Mouse (Mus musculus): ENCODE data around the gene Lrrc45. TPM values are rescaled to one million over a fixed set of nuclear protein-coding genes. Genes with fewer than 3 reads are reported as not detected.

The Lrrc45 gene
- polyA plus RNA-seq, 1 experiment, result 33.5 TPM

- no peaks in the 10 kb centered on the region for H3K27me3 ChIP-seq (ENCODE audit: control insufficient read depth, insufficient read depth, low read length)
- WGBS, result 94% methylated on average over 1 of the region's 1 CpGs
- H3K4me3 ChIP-seq (ENCODE audit: extremely low read depth, insufficient read depth, insufficient read length), result no peak overlapping the region
- peaks cover 4% of the 10 kb centered on the region; the same call in 1 of the 2 replicates for H3K4me1 ChIP-seq (ENCODE audit: control insufficient read depth, insufficient read depth, insufficient read length)
- no peaks in the 10 kb centered on the region for H3K36me3 ChIP-seq (ENCODE audit: control insufficient read depth, insufficient read depth, low read length)
- DNase-seq (ENCODE audit: low read depth in 1 of 2, low spot score in 2 of 2), result no peak
- H3K27ac ChIP-seq (ENCODE audit: insufficient read depth, low read length), result no peak overlapping the region
- TF ChIP-seq CTCF (IDR thresholded peaks at IDR 0.05; ENCODE audit: extremely low read depth, insufficient read depth, insufficient read length, insufficient replicate concordance) (no peak), POLR2A (IDR thresholded peaks at IDR 0.05; ENCODE audit: low read depth, low read length) (no peak)
These were observed 17.7 kb downstream of the Lrrc45 start for GRCm38 (mm10) chr11:120731395-120731794.

- Histone ChIP-seq H3K36me3 (ENCODE audit: control insufficient read depth, insufficient read depth, low read length) (no peaks in the 10 kb centered on the region), H3K4me1 (ENCODE audit: control insufficient read depth, insufficient read depth, insufficient read length) (peaks cover 3% of the 10 kb centered on the region; the same call in 1 of the 2 replicates), H3K4me3 (ENCODE audit: extremely low read depth, insufficient read depth, insufficient read length) (no peak within 1 kb of the TSS), H3K27me3 (ENCODE audit: control insufficient read depth, insufficient read depth, low read length) (no peaks in the 10 kb centered on the region), H3K27ac (ENCODE audit: insufficient read depth, low read length) (no peak within 1 kb of the TSS)
- WGBS, result 86% methylated on average over 12 of the region's 12 CpGs
- no peak for DNase-seq (ENCODE audit: low read depth in 1 of 2, low spot score in 2 of 2)
- no peak for TF ChIP-seq CTCF (IDR thresholded peaks at IDR 0.05; ENCODE audit: extremely low read depth, insufficient read depth, insufficient read length, insufficient replicate concordance)
- no peak for TF ChIP-seq POLR2A (IDR thresholded peaks at IDR 0.05; ENCODE audit: low read depth, low read length)
These were observed 18.3 kb downstream of the Lrrc45 start, which contains the start of gene Cbr2 for GRCm38 (mm10) chr11:120731858-120732680. Gene Cbr2, minus strand, starts transcription at chr11:120732114.

- TF ChIP-seq POLR2A (IDR thresholded peaks at IDR 0.05; ENCODE audit: low read depth, low read length) (no peak), CTCF (IDR thresholded peaks at IDR 0.05; ENCODE audit: extremely low read depth, insufficient read depth, insufficient read length, insufficient replicate concordance) (no peak)
- 41% methylated on average over 6 of the region's 6 CpGs for WGBS
- Histone ChIP-seq H3K27ac (ENCODE audit: insufficient read depth, low read length) (no peak overlapping the region), H3K27me3 (ENCODE audit: control insufficient read depth, insufficient read depth, low read length) (no peaks in the 10 kb centered on the region), H3K4me1 (ENCODE audit: control insufficient read depth, insufficient read depth, insufficient read length) (peaks cover 3% of the 10 kb centered on the region; the same call in 1 of the 2 replicates), H3K36me3 (ENCODE audit: control insufficient read depth, insufficient read depth, low read length) (no peaks in the 10 kb centered on the region), H3K4me3 (ENCODE audit: extremely low read depth, insufficient read depth, insufficient read length) (no peak overlapping the region)
- no peak for DNase-seq (ENCODE audit: low read depth in 1 of 2, low spot score in 2 of 2)
These were observed 19.8 kb downstream of the Lrrc45 start for GRCm38 (mm10) chr11:120733521-120733920.

GRCm38 (mm10) chr11:120736424-120736823, 22.7 kb downstream of the Lrrc45 start:
- H3K36me3 ChIP-seq (ENCODE audit: control insufficient read depth, insufficient read depth, low read length), result no peaks in the 10 kb centered on the region
- no peak overlapping the region for H3K4me3 ChIP-seq (ENCODE audit: extremely low read depth, insufficient read depth, insufficient read length)
- H3K4me1 ChIP-seq (ENCODE audit: control insufficient read depth, insufficient read depth, insufficient read length), result no peaks in the 10 kb centered on the region
- H3K27me3 ChIP-seq (ENCODE audit: control insufficient read depth, insufficient read depth, low read length), result no peaks in the 10 kb centered on the region
- H3K27ac ChIP-seq (ENCODE audit: insufficient read depth, low read length), result no peak overlapping the region
- TF ChIP-seq POLR2A (IDR thresholded peaks at IDR 0.05; ENCODE audit: low read depth, low read length) (no peak), CTCF (IDR thresholded peaks at IDR 0.05; ENCODE audit: extremely low read depth, insufficient read depth, insufficient read length, insufficient replicate concordance) (no peak)
- 83% methylated on average over 6 of the region's 6 CpGs for WGBS
- DNase-seq (ENCODE audit: low read depth in 1 of 2, low spot score in 2 of 2), result no peak

- no peaks in the 10 kb centered on the region for H3K27me3 ChIP-seq (ENCODE audit: control insufficient read depth, insufficient read depth, low read length)
- H3K36me3 ChIP-seq (ENCODE audit: control insufficient read depth, insufficient read depth, low read length), result no peaks in the 10 kb centered on the region
- no peak overlapping the region for H3K4me3 ChIP-seq (ENCODE audit: extremely low read depth, insufficient read depth, insufficient read length)
- no peak overlapping the region for H3K27ac ChIP-seq (ENCODE audit: insufficient read depth, low read length)
- no peaks in the 10 kb centered on the region for H3K4me1 ChIP-seq (ENCODE audit: control insufficient read depth, insufficient read depth, insufficient read length)
- 87% methylated on average over 5 of the region's 5 CpGs for WGBS
- DNase-seq (ENCODE audit: low read depth in 1 of 2, low spot score in 2 of 2), result no peak
- TF ChIP-seq POLR2A (IDR thresholded peaks at IDR 0.05; ENCODE audit: low read depth, low read length) (no peak), CTCF (IDR thresholded peaks at IDR 0.05; ENCODE audit: extremely low read depth, insufficient read depth, insufficient read length, insufficient replicate concordance) (no peak)
These were observed 27.3 kb downstream of the Lrrc45 start for GRCm38 (mm10) chr11:120740981-120741380.

GRCm38 (mm10) chr11:120744121-120744701, 30.5 kb downstream of the Lrrc45 start:
- DNase-seq (ENCODE audit: low read depth in 1 of 2, low spot score in 2 of 2), result no peak
- TF ChIP-seq CTCF (IDR thresholded peaks at IDR 0.05; ENCODE audit: extremely low read depth, insufficient read depth, insufficient read length, insufficient replicate concordance) (no peak), POLR2A (IDR thresholded peaks at IDR 0.05; ENCODE audit: low read depth, low read length) (no peak)
- no peaks in the 10 kb centered on the region for H3K36me3 ChIP-seq (ENCODE audit: control insufficient read depth, insufficient read depth, low read length)
- no peak overlapping the region for H3K27ac ChIP-seq (ENCODE audit: insufficient read depth, low read length)
- no peaks in the 10 kb centered on the region for H3K4me1 ChIP-seq (ENCODE audit: control insufficient read depth, insufficient read depth, insufficient read length)
- H3K4me3 ChIP-seq (ENCODE audit: extremely low read depth, insufficient read depth, insufficient read length), result no peak overlapping the region
- 78% methylated on average over 7 of the region's 7 CpGs for WGBS
- H3K27me3 ChIP-seq (ENCODE audit: control insufficient read depth, insufficient read depth, low read length), result no peaks in the 10 kb centered on the region

- H3K27ac ChIP-seq (ENCODE audit: insufficient read depth, low read length), result no peak overlapping the region
- TF ChIP-seq POLR2A (IDR thresholded peaks at IDR 0.05; ENCODE audit: low read depth, low read length) (no peak), CTCF (IDR thresholded peaks at IDR 0.05; ENCODE audit: extremely low read depth, insufficient read depth, insufficient read length, insufficient replicate concordance) (no peak)
- 48% methylated on average over 4 of the region's 4 CpGs for WGBS
These were observed 34.2 kb downstream of the Lrrc45 start for GRCm38 (mm10) chr11:120747974-120748373.

More at GRCm38 (mm10) chr11:120747974-120748373, 34.2 kb downstream of the Lrrc45 start:
- no peak for DNase-seq (ENCODE audit: low read depth in 1 of 2, low spot score in 2 of 2)
- no peaks in the 10 kb centered on the region for H3K36me3 ChIP-seq (ENCODE audit: control insufficient read depth, insufficient read depth, low read length)
- H3K4me3 ChIP-seq (ENCODE audit: extremely low read depth, insufficient read depth, insufficient read length), result no peak overlapping the region
- H3K27me3 ChIP-seq (ENCODE audit: control insufficient read depth, insufficient read depth, low read length), result no peaks in the 10 kb centered on the region
- H3K4me1 ChIP-seq (ENCODE audit: control insufficient read depth, insufficient read depth, insufficient read length), result no peaks in the 10 kb centered on the region

All from spleen, adult 2 months (tissue).